ENCODE assay signal across 8 mouse cellular contexts in genomic region chr16:43363751-43364515, GRCm38 (mm10).
DNase-seq lines count a peak whose midpoint lies in the region; ATAC-seq and TF ChIP-seq lines count a peak whose summit lies in the region.

No protein-coding gene starts in this region.

- H3K4me2 ChIP-seq in limb, embryonic 13.5 days (replicated peaks): no peak overlapping the region
- no peak overlapping the region for H3K4me2 ChIP-seq in midbrain, embryonic 13.5 days (replicated peaks)

- no peak for DNase-seq in frontal cortex, postnatal 25 days (ENCODE audit: low spot score in 2 of 2)
- DNase-seq in embryo, embryonic 11 days: peak; percentile 45
- peak; percentile 99 for DNase-seq in heart, adult 11 months
- peak; percentile 84 for DNase-seq in kidney, adult 2 months

- TF ChIP-seq POLR2A in kidney, adult 2 months (IDR thresholded peaks at IDR 0.05; ENCODE audit: low read depth, low read length): no peak

- H3K4me3 ChIP-seq in kidney, adult 2 months (ENCODE audit: insufficient read depth, low read depth, low read length): peak overlapping the region; percentile 41
- no peak overlapping the region for H3K4me3 ChIP-seq in limb, embryonic 13.5 days
- no peak overlapping the region for H3K4me3 ChIP-seq in midbrain, embryonic 13.5 days (replicated peaks)

- H3K4me1 ChIP-seq in kidney, adult 2 months (ENCODE audit: control insufficient read depth, insufficient read depth, low read length): peaks cover 41% of the 10 kb centered on the region
- peaks cover 14% of the 10 kb centered on the region for H3K4me1 ChIP-seq in limb, embryonic 13.5 days
- H3K4me1 ChIP-seq in midbrain, embryonic 13.5 days (replicated peaks): peaks cover 13% of the 10 kb centered on the region

- no peak for TF ChIP-seq CTCF in kidney, adult 2 months (conservative IDR thresholded peaks at IDR 0.05; ENCODE audit: insufficient read depth, insufficient read length, low read depth, low read length)

- H3K9ac ChIP-seq in limb, embryonic 13.5 days: no peak overlapping the region
- no peak overlapping the region for H3K9ac ChIP-seq in midbrain, embryonic 13.5 days (replicated peaks)

- peak; percentile 50; the same call in 1 of the 2 replicates for ATAC-seq in frontal cortex, adult (ENCODE audit: low TSS enrichment)
- peak; percentile 36; the same call in 1 of the 2 replicates for ATAC-seq in limb, embryonic 13.5 days (ENCODE audit: low FRiP score, low read depth)
- ATAC-seq in midbrain, embryonic 13.5 days: peak; percentile 58; the same call in 1 of the 2 replicates
- no peak for ATAC-seq in inflammation-experienced regulatory T-cells, adult 6 months

- no peaks in the 10 kb centered on the region for H3K9me3 ChIP-seq in limb, embryonic 13.5 days
- H3K9me3 ChIP-seq in midbrain, embryonic 13.5 days: no peaks in the 10 kb centered on the region

- H3K27me3 ChIP-seq in kidney, adult 2 months (replicated peaks; ENCODE audit: control insufficient read depth, insufficient read depth, low read length): no peaks in the 10 kb centered on the region
- H3K27me3 ChIP-seq in limb, embryonic 13.5 days: no peaks in the 10 kb centered on the region
- H3K27me3 ChIP-seq in midbrain, embryonic 13.5 days: no peaks in the 10 kb centered on the region

- 7% methylated on average over 7 of the region's 7 CpGs for WGBS in kidney, adult 2 months
- 27% methylated on average over 7 of the region's 7 CpGs for WGBS in limb, embryonic 13.5 days
- WGBS in midbrain, embryonic 13.5 days: 31% methylated on average over 7 of the region's 7 CpGs

- no peaks in the 10 kb centered on the region; the same call in 1 of the 2 replicates for H3K36me3 ChIP-seq in kidney, adult 2 months (ENCODE audit: control insufficient read depth, insufficient read depth, low read length)
- H3K36me3 ChIP-seq in limb, embryonic 13.5 days: no peaks in the 10 kb centered on the region
- no peaks in the 10 kb centered on the region for H3K36me3 ChIP-seq in midbrain, embryonic 13.5 days

- H3K27ac ChIP-seq in kidney, adult 2 months (ENCODE audit: insufficient read depth, low read depth, low read length): peak overlapping the region; percentile 90
- no peak overlapping the region for H3K27ac ChIP-seq in limb, embryonic 13.5 days
- H3K27ac ChIP-seq in midbrain, embryonic 13.5 days: no peak overlapping the region; the same call in 1 of the 2 replicates

Comparison
In these comparisons a context has a peak if more than half of its experiments do, and no peak if none do; other contexts are left out.
1. DNase-seq: peak in embryo, embryonic 11 days (single experiment), heart, adult 11 months (single experiment) and kidney, adult 2 months (single experiment); none in frontal cortex, postnatal 25 days (0 of 2).